Mouse (Mus musculus) left cerebral cortex, adult 2 months (tissue): ENCODE measurements around the gene Tmem115. TPM values are rescaled to one million over a fixed set of nuclear protein-coding genes. Genes with fewer than 3 reads are reported as not detected.
A peak's percentile ranks its signal among the peaks of the same experiment; 100 is the strongest.
"Not testable (repeated sequence)": the region's sequence is repeated elsewhere in the genome, so short reads cannot be mapped to it uniquely, and the experiment has no call there.

ENCODE experiments used
- DNase-seq, 2 experiments: peaks; one replicate each; pipeline ENCODE4 v3.0.0; 2021 to 2022; ENCODE audit warnings: low spot score in 2 of 2, mixed read lengths in 1 of 2; ENCODE audit errors: extremely low spot score in 1 of 2
- H3K27ac ChIP-seq: fragments of 200-600 bp; 2 replicates; pipeline ENCODE4 v1.8.1; 2022
- H3K4me3 ChIP-seq: fragments of 200-600 bp; 2 replicates; pipeline ENCODE4 v1.8.1; 2022
- CTCF ChIP-seq: fragments of 200-600 bp; IDR thresholded peaks from 2 replicates; pipeline ENCODE4 v1.8.1; 2022; ENCODE audit warnings: antibody characterized with exemption, mild to moderate bottlenecking, moderate library complexity
- intact Hi-C: fragments of 180-260 bp; cut with DNase I; formaldehyde crosslinking; loops from one replicate; pipeline ENCODE4 v1.15.1; 2025
- total RNA-seq, 2 experiments: library from RNA; stranded (reverse); gene quantifications; 2 replicates each; pipeline ENCODE4 v1.2.3; 2021

Gene Tmem115
- total RNA-seq, 2 experiments from 2014 or later = 35.3 to 35.6 TPM

DNA sequence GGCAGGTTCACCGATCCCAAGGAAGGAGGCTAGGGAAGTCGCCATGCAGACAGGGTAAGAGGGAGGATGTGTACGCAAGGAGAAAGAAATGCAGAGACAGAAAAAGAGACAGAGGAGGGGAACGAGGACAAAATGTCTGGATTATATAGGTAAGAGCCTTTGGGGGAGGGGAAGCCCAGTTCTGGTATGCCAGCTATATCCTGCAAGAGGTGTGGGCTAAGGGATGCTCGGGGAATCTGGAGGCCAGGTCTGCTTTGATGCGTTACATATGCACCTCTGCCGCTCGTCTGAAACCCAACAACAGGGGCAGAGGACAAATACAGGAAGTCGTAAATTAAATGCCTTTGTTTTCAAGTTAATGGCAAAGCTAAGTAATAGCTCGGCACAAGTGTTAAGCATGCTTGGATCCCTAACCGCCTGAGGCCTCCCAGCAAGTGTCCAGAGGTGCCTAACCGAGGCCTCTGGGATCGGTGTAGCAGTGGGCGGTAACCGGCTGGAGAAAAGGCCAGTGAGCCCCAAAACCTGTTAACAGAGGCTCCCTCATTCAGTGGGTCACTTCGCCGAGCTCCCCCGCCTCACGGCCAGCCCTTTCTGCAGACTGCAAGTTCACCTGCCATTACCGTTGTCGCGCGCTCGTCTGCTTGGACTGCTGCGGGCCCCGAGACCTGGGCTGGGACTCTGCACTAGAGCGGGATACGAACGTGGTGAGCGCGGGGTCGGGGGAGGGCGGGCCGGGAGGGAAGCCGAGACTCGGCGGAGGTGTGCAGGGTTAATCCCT lies 20.0 kb downstream of the Tmem115 start:
- DNase-seq = peak in 1 of 2 experiments; percentile 42
- intact Hi-C loops = no loop called here
- no peak for TF ChIP-seq CTCF
- Histone ChIP-seq H3K27ac (peak overlapping the region; percentile 78), H3K4me3 (peak overlapping the region; percentile 94)

DNA sequence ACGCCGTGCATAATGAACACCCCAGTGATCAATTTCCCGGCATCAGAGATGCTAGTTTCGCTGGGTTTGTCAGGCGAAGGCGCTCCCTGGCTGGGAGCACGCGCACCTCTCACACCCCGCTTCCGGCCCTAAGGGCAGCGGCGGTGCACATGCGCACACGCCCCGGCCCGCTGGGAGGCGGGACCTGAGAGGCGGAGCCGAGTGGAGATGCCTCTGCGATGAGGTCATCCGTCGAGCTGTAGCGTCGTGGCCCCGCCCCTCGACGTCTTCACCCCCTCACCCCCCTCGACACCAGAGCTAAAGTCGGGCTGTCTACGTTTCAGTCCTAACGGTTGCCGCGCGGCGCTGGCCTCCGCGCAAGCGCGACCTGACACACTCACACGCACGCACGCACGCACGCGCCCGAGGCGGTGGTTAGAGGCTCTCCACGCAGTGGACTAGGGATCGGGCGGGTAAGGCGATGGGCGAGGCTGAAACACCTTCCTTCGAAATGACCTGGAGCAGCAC lies 20.6 kb downstream of the Tmem115 start:
- intact Hi-C loops = no loop called here
- Histone ChIP-seq H3K4me3 (peak overlapping the region; percentile 94), H3K27ac (peak overlapping the region; percentile 93)
- DNase-seq = peak; percentile 90 to 95
- no peak; the same call in 1 of the 2 replicates for TF ChIP-seq CTCF

DNA sequence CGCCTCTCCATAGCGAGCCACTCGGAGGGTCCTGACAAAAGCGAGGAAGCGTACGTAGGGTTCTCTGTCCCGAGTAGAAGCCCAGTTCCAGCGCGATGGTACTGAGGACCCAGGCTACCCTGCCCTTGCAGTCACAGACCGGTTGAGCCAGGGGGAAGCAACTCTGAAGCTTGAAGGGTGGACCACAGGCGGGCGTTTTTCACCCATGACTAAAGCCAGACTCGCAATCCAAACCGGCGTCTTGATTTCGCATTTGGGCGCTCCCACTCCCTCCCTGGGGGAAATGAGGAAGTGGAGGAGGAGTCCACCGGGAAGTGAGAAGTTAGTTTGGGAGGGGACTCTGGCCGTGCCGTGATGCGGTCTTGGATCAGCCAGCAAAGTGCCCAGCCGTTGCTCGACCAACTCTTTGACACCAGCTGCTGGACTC lies 21.3 kb downstream of the Tmem115 start:
- intact Hi-C loops = no loop called here
- Histone ChIP-seq H3K27ac (peak overlapping the region; percentile 93), H3K4me3 (peak overlapping the region; percentile 94)
- DNase-seq = no peak
- TF ChIP-seq CTCF = no peak

DNA sequence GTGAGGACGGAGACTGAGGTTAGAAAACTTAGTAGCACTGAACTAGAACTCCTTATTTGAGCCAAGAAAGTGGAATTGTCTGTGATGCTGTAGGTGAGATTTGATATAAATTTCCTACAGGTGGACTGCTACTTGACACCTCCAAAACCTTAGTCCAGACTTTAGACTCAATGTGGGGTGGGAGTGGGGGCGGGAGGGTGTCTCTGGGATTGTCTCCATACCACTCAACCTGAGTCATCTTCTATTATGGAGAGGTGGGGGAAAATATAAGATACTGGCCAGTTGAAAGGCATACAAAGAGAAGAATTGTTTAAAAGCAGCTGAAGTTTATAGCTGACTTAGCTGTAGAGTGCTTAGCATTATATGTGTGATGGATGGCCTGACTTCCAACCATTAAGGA lies 22.0 kb downstream of the Tmem115 start:
- Histone ChIP-seq H3K4me3 (peak overlapping the region; percentile 94), H3K27ac (no peak overlapping the region; the same call in 1 of the 2 replicates)
- intact Hi-C loops = no loop called here
- TF ChIP-seq CTCF = no peak
- no peak for DNase-seq

DNA sequence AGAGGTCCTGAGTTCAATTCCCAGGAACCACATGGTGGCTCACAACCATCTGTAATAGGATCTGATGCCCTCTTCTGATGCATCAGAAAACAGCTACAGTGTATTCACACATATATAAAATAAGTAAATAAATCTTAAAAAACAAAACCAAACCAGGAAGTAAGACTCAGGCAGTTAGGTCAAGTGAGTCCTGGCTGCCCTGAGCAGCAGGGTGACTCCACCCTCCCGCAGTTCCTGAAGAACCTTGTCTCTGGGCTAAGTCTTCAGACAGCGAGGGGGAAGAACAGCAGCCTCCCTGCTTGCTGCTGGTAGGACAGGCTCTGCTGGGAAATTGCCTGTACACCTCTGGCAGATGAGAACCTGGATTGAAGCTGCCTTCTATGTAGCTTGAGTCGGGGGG lies 22.6 kb downstream of the Tmem115 start:
- no peak for DNase-seq
- intact Hi-C loops = no loop called here
- no peak for TF ChIP-seq CTCF
- Histone ChIP-seq H3K27ac (no peak overlapping the region), H3K4me3 (no peak overlapping the region)

DNA sequence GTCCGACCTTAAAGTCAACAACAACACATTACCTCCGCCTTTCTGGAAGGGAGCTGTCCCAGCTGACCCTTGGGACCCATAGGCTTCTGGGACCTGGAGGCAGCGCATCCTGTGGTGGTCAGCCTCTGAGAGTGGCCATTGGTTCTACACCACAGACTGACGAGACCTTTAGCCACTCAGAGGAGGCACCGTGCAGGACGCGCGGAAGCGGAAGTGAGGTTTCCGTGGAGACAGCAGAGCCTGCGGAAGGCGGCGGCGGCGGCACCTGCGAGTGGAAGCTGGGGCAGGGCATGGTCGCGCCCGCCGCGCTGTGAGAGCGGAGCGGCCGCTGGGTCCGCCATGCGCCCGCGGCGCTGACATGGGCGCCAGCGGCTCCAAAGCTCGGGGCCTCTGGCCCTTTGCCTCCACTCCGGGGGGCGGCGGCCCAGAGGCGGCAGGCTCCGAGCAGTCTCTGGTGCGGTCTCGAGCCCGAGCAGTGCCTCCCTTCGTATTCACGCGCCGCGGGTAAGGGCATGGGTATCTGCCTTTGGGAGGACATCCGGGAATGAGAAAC lies 29.4 kb downstream of the Tmem115 start, which contains the start of gene Tusc2:
TSS of gene Tusc2 (plus strand) at position 227 of the 553 bp plus-strand sequence.
- no peak for TF ChIP-seq CTCF
- intact Hi-C loops = no loop called here
- peak within 1 kb of the TSS; percentile 82 for H3K27ac ChIP-seq
- peak within 1 kb of the TSS; percentile 81 for H3K4me3 ChIP-seq
- peak; percentile 92 to 94 for DNase-seq

DNA sequence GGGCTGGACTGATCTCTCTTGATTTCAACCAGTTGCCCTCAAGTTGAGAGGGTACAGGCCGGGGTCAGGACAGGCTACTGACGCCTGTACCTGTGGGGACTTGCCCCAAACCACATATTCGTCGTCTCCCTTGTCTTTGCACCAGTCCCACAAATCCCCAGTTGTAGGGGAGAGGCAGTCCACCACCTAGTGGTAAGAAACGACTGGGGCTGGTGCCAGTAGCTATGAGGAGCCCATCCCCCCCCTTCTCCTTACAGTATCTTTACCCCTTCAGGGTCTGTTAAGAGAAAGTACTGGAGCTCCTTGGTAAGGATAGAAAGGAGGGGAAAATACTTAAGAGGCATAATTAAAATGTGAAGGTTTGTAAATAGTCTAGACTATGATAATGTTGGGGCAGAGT lies 31.8 kb downstream of the Tmem115 start:
- DNase-seq, intact Hi-C loops, H3K4me3 ChIP-seq, H3K27ac ChIP-seq: not testable (repeated sequence)

DNA sequence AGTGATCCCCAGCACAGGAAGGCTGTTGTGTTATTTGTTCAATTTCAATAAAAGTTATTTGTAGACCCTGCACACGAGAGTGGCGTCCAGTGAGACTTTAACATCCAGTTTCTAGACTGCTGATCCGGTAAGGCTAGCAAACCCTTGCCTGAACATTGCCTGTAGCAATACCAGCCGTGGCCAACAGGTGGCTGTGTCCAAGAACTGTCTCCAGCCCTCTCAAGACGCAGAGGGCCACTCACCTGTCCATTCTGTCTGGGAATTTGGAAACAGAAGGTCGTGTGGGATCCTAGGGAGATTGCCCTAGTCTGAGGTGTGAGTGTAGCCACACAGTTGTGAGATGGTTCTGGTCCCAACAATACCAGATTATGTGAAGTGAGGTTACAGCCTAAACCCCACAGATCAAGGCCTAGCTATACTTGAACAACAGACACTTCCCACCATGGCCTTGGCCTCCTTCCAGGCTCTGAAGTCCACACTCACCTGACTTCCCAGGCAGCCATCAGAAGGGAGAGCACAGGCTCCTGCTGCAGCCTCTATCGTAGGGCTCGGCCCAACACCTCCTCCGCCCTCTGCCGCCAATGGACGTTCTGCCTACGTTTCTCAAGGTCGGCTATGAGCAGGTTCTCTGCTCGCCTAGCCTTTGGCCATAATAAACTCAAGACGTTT lies 32.4 kb downstream of the Tmem115 start:
- peak; percentile 64 to 78 for DNase-seq
- intact Hi-C loops = no loop called here
- Histone ChIP-seq H3K27ac (peak overlapping the region; percentile 66), H3K4me3 (peak overlapping the region; percentile 23; the same call in 1 of the 2 replicates)
- TF ChIP-seq CTCF = peak; percentile 88

DNA sequence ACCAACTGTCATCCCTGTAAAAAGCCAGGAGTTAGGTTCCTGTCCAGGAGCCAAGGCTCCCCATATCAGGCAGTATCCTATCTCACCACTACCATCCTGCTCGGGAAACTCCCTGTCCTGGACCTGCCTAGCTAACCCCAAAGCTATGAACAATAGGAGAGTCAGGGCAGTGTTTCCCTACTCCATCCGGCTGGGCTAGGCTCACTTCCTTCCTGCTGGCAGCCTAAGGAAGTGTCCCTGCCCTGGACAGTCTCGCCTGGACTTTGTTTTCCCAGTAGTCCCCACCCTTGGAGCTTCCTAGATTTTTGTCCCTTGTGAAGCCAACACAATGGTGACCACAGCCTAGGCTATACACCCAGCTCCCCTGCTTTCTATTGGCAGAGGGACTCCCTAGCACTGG lies 33.1 kb downstream of the Tmem115 start:
- intact Hi-C loops = no loop called here
- Histone ChIP-seq H3K4me3 (no peak overlapping the region), H3K27ac (peak overlapping the region; percentile 66)
- no peak for DNase-seq
- peak; percentile 14 for TF ChIP-seq CTCF

DNA sequence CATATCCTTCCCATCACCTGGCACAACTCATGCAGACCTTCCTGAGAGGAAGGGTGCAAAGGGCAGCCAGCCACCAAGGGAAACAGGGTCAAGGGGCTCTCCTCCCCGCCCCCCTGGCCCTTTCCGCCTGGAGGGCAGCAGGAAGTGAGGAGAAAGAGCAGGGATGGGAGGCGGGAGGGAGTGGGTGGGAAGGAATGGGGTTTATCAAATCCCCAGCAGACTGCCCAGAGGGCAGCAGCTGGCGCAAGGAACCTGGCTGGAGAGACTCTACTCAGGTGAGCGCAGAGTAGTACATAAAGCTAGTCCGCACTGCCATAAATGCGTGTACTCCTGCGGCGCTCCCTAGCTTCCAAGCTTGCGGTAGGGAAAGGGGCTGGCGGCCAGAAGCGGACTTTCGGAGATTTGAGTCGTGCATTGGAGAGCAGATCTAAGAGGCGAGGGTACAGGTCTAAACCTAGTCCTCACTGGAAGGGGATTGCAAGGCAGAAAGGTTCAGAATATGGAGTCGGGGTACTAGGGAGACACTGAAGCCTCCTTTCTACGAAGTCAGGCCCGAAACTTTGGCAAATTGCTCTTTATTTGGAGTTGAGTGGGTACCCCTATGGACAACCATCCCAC lies 34.1 kb downstream of the Tmem115 start, which contains the start of gene Hyal2:
TSS of gene Hyal2 (plus strand) at position 244 of the 618 bp plus-strand sequence.
- intact Hi-C loops = no loop called here
- DNase-seq = no peak
- TF ChIP-seq CTCF = no peak

More for the DNA sequence above, 34.1 kb downstream of the Tmem115 start, which contains the start of gene Hyal2:
- peak within 1 kb of the TSS; percentile 82 for H3K4me3 ChIP-seq
- H3K27ac ChIP-seq = peak within 1 kb of the TSS; percentile 95
